Mouse (Mus musculus) lung, embryonic 14.5 days (tissue): Measurements from ENCODE around the gene Bckdha. TPM values are rescaled to one million over a fixed set of nuclear protein-coding genes. Genes with fewer than 3 reads are reported as not detected.

Experiments used
- ATAC-seq: fragments of 200-750 bp; cut with Nextera tagmentation; 2 replicates; pipeline ENCODE4 v1.8.0; 2017; ENCODE audit warnings: mild to moderate bottlenecking, moderate TSS enrichment, moderate library complexity; ENCODE audit not compliant: insufficient read depth
- DNase-seq: peaks from one replicate; pipeline ENCODE4 v3.0.0-alpha.2; 2015
- H3K27ac ChIP-seq: fragments of 300-500 bp; sonication (generic); 2 replicates; pipeline ENCODE4 v1.5.1; 2014; ENCODE audit warnings: low read depth, mild to moderate bottlenecking, moderate library complexity
- H3K27me3 ChIP-seq: fragments of 300-500 bp; sonication (generic); 2 replicates; pipeline ENCODE4 v1.6.1; 2014; ENCODE audit warnings: low read length, control low read depth; ENCODE audit not compliant: insufficient read depth
- H3K36me3 ChIP-seq: fragments of 300-500 bp; sonication (generic); 2 replicates; pipeline ENCODE4 v1.6.1; 2014; ENCODE audit warnings: control low read depth; ENCODE audit not compliant: insufficient read depth
- H3K4me1 ChIP-seq: fragments of 300-500 bp; sonication (generic); 2 replicates; pipeline ENCODE4 v1.6.1; 2014; ENCODE audit warnings: antibody characterized with exemption, control low read depth; ENCODE audit not compliant: insufficient read depth
- H3K4me2 ChIP-seq: fragments of 300-500 bp; sonication (generic); 2 replicates; pipeline ENCODE4 v1.6.1; 2014; ENCODE audit warnings: mild to moderate bottlenecking
- H3K4me3 ChIP-seq: fragments of 300-500 bp; sonication (generic); 2 replicates; pipeline ENCODE4 v1.5.1; 2014; ENCODE audit warnings: low read depth, low read length
- H3K9ac ChIP-seq: fragments of 300-500 bp; sonication (generic); 2 replicates; pipeline ENCODE4 v1.6.1; 2014
- H3K9me3 ChIP-seq: fragments of 300-500 bp; sonication (generic); 2 replicates; pipeline ENCODE4 v1.6.1; 2016; ENCODE audit warnings: low read depth, low read length, control low read depth
- CTCF ChIP-seq: IDR thresholded peaks from 2 replicates; pipeline ENCODE4 v1.5.1; 2016; ENCODE audit warnings: antibody characterized with exemption, low read depth
- WGBS: fragments of 180-500 bp; shearing (Covaris S2); extraction: QIAGEN DNeasy Blood & Tissue Kit; methylation state at CpG from one replicate; pipeline ENCODE4 v1.1.7; 2014; 5-methylcytosine and 5-hydroxymethylcytosine counted together
- polyA plus RNA-seq: library from polyadenylated mRNA; unstranded; fragments of >200 nt; fragmentation: Nextera tagmentation; extraction: Ambion mirVana; gene quantifications from 2 replicates; pipeline ENCODE4 v1.2.1, GENCODE M21; 2014

Bckdha gene
- polyA plus RNA-seq, 1 experiment from 2014 or later = 42.1 TPM

DNA sequence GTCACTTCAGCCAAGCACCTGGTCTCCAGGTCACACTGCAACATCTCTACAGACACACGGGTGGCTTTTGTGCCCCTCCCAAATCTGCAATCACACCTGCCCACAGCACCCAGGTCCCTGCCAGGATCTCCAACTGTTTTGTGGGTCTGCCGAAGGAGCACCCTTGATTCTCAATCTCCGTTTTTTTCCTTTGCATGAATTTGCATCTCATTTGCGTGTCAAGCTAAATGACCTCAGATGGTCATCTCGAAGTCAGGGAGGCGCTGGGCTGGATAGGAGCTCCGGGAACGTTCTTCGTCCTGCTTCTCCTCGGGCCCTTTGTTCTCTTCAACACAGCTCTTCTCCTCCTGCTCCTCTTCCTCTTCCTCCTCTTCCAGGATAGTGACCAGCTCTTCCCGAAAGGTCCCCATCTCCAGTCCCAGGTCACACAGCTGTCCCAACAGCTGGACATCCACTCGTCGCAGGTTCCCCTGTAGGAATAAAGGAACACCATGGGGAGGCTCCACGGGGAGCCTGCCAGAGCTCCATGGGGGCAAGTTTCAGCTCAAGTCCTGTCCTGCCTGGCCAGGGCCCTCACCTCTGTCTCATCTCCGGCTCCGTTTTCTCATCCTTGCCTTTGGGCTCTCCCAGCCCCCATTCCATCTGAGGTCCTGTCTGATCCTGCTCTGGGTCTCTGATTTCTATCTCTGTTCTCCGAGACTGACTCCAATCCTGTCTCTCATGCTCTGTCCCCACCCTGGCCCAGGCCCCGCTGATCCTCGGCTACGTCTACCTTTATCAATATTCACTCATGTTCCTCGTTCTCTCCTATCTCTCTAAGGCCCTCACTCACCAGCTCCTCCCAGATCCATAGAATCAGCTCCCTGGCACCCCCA, 43.7 kb downstream of the Bckdha start:
- no peaks in the 10 kb centered on the region for H3K4me1 ChIP-seq
- H3K4me3 ChIP-seq = no peak overlapping the region
- ATAC-seq = no peak
- WGBS = 69% methylated on average over 21 of the region's 21 CpGs
- DNase-seq = no peak
- H3K27me3 ChIP-seq = peaks cover 2% of the 10 kb centered on the region; the same call in 1 of the 2 replicates
- H3K27ac ChIP-seq = no peak overlapping the region
- H3K36me3 ChIP-seq = no peaks in the 10 kb centered on the region
- no peak overlapping the region for H3K9ac ChIP-seq
- H3K9me3 ChIP-seq = no peaks in the 10 kb centered on the region
- no peak overlapping the region for H3K4me2 ChIP-seq
- TF ChIP-seq CTCF = no peak

DNA sequence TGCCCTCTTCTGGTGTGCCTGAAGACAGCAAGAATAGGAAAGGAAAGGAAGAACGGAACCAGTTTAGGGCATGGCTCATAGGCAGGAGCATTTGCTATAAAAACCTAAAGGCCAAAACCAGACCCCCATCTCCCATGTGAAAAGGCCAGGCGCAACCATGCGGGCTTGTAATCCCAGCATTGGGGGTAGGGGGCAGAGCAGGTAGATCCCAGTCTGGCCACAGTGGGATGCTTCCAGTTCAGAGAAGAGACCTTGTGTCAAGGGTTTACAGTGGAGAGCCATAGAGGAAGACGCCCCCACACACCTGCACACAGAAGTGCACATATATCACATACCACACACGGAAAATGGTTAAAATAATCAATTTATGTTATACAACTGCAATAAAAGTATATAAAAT, 44.7 kb downstream of the Bckdha start:
- no peak for TF ChIP-seq CTCF
- no peaks in the 10 kb centered on the region for H3K4me1 ChIP-seq
- peaks cover 2% of the 10 kb centered on the region; the same call in 1 of the 2 replicates for H3K27me3 ChIP-seq
- ATAC-seq = no peak
- WGBS = 91% methylated on average over 5 of the region's 5 CpGs
- H3K36me3 ChIP-seq = no peaks in the 10 kb centered on the region
- no peak overlapping the region for H3K27ac ChIP-seq
- DNase-seq = no peak
- no peaks in the 10 kb centered on the region for H3K9me3 ChIP-seq
- no peak overlapping the region for H3K4me3 ChIP-seq
- H3K9ac ChIP-seq = no peak overlapping the region
- no peak overlapping the region for H3K4me2 ChIP-seq

DNA sequence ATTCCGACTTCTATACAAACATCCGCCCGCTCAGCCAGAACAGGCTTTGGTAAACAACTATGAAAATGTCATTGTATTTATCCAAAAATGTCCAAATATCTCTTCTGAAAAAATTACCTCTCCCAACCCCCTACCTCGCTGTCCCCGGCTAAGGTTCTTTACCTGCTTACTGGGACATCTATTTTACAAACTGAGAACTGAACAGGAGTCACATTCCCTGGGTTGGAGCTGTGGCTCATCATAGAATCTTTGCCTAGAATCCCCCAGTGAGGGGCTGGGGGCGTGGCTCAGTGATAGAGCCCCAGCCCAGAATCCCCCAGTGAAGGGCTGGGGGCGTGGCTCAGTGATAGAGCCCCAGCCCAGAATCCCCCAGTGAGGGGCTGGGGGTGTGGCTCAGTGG, 47.3 kb downstream of the Bckdha start:
- Histone ChIP-seq H3K4me1 (no peaks in the 10 kb centered on the region), H3K4me2 (no peak overlapping the region), H3K4me3 (no peak overlapping the region), H3K9me3 (no peaks in the 10 kb centered on the region), H3K9ac (no peak overlapping the region), H3K27me3 (peaks cover 2% of the 10 kb centered on the region; the same call in 1 of the 2 replicates), H3K36me3 (no peaks in the 10 kb centered on the region), H3K27ac (no peak overlapping the region)
- ATAC-seq = no peak
- no peak for TF ChIP-seq CTCF
- no peak for DNase-seq
- 40% methylated on average over 7 of the region's 7 CpGs for WGBS

DNA sequence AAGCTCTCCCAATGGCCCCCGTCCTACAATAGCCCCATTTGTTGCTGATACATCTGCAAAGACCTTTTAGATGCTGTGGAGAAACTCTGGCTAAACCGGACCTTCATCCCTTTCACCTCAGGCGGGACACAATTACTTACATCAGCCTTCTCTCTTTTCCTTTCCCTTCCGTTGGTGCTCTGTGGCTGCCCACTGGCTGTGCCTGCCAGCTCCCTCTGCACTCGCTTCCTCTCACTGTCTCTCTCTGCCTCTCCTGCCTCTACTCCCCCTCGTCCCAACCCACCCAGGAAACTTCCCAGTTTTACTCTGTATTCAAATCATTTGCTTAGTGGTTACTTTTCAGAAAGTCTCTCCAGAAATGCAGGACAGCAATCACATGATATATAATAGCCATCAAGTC, 48.7 kb downstream of the Bckdha start:
- H3K27ac ChIP-seq = no peak overlapping the region
- ATAC-seq (no peak), DNase-seq (no peak)
- no peak overlapping the region for H3K4me3 ChIP-seq
- H3K4me2 ChIP-seq = no peak overlapping the region
- H3K9ac ChIP-seq = no peak overlapping the region
- H3K27me3 ChIP-seq = no peaks in the 10 kb centered on the region
- no peaks in the 10 kb centered on the region for H3K9me3 ChIP-seq
- WGBS = 37% methylated on average over 6 of the region's 6 CpGs
- H3K36me3 ChIP-seq = no peaks in the 10 kb centered on the region
- no peaks in the 10 kb centered on the region for H3K4me1 ChIP-seq
- no peak for TF ChIP-seq CTCF

DNA sequence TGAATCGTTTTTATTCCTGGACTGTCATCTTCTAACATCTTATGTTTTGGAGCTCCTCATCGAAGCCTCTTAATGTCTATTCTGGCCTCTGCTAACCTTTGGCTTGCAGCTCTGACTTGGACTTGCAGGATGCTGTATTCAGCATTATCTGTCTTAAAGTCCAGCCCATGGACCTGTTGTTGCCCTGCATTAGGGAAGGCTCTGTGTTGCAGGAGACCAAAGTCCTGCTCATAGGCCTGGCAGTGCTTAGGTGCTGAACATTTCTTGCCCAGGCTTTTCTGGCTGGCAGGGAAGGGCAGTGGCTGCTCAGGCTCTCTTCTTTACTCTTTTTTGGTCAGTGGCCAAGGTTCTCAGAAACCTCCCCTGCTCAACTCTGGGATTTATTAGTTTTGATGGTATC, 51.6 kb downstream of the Bckdha start:
- no peak for TF ChIP-seq CTCF
- 70% methylated on average over 2 of the region's 2 CpGs for WGBS
- ATAC-seq = no peak

DNA sequence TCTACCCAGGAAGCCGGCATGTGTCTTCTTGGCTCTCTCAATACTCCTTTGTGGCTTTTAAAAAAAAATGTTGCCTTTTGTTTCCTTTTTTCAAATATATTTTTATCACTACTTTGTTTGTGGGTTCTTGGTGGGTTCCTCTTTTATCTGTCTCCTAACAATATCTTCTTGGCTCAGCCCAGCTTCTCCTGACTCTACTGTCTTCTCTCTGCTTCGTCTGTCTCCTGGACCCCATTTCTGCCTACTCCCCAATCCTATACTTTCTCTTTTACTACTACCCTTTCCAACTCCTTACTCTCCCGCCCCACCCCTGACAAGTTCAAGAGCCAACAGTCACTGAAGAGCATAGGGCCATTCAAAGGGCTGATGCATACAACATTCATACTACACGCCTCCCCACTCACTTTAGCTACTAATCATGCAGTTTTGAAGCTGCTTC, 52.1 kb downstream of the Bckdha start:
- TF ChIP-seq CTCF = no peak
- Histone ChIP-seq H3K27me3 (no peaks in the 10 kb centered on the region), H3K9me3 (no peaks in the 10 kb centered on the region), H3K36me3 (no peaks in the 10 kb centered on the region), H3K27ac (no peak overlapping the region), H3K4me2 (no peak overlapping the region), H3K9ac (no peak overlapping the region), H3K4me1 (no peaks in the 10 kb centered on the region), H3K4me3 (no peak overlapping the region)
- WGBS = 70% methylated on average over 4 of the region's 4 CpGs
- DNase-seq = no peak
- no peak for ATAC-seq

More for the DNA sequence above, 51.6 kb downstream of the Bckdha start:
- no peak overlapping the region for H3K4me3 ChIP-seq
- H3K36me3 ChIP-seq = no peaks in the 10 kb centered on the region
- H3K9me3 ChIP-seq = no peaks in the 10 kb centered on the region
- no peaks in the 10 kb centered on the region for H3K4me1 ChIP-seq
- DNase-seq = no peak
- H3K4me2 ChIP-seq = no peak overlapping the region
- no peak overlapping the region for H3K9ac ChIP-seq
- H3K27ac ChIP-seq = no peak overlapping the region
- H3K27me3 ChIP-seq = no peaks in the 10 kb centered on the region

DNA sequence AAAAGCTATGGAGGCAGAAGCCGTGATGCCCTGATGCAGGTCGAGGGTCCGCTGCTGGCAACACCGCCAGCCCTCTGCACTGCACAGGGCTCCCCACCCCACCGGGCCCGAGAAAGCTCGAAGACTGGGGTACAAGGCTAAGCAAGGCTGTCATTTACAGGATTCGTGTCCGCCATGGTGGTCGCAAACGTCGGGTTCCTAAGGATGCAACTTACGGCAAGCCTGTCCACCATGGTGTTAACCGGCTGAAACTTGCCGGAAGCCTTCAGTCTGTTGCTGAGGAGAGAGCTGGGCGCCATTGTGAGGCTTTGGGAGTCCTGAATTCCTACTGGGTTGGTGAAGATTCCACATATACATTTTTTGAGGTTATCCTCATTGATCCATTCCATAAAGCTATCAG, 57.4 kb downstream of the Bckdha start:
- no peak for TF ChIP-seq CTCF
- DNase-seq (no peak), ATAC-seq (no peak)
- no peaks in the 10 kb centered on the region for H3K4me1 ChIP-seq
- WGBS = 84% methylated on average over 16 of the region's 16 CpGs
- H3K4me2 ChIP-seq = no peak overlapping the region
- no peaks in the 10 kb centered on the region for H3K36me3 ChIP-seq
- H3K4me3 ChIP-seq = no peak overlapping the region
- no peaks in the 10 kb centered on the region for H3K27me3 ChIP-seq
- H3K9ac ChIP-seq = no peak overlapping the region
- H3K9me3 ChIP-seq = no peaks in the 10 kb centered on the region
- no peak overlapping the region for H3K27ac ChIP-seq
